Comparison of ENCODE assay signal across 8 mouse cellular contexts in the genomic region with DNA sequence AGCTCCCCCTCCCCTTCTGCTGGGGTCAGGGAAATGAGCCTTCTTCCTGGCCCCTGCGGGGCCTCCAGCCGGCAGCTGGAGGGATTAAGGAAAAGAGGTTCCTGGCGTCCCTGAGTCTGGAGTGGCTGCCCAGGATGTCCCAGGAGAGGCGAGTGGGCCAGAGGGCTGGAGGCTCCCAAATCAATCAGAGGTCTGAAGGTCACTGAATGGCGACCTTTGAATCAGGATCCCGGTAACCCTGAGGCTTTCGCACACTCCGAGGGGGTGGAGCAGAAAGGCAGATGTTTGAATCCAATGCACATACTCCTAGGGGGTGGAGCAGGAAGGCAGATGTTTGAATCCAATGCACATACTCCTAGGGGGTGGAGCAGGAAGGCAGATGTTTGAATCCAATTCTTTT. TPM values are rescaled to one million over a fixed set of nuclear protein-coding genes. Genes with fewer than 3 reads are reported as not detected.
DNase-seq lines count a peak whose midpoint lies in the region; ATAC-seq and TF ChIP-seq lines count a peak whose summit lies in the region.

No protein-coding gene starts in this region.

- no peak for TF ChIP-seq EP300 in liver, embryonic 14.5 days (IDR thresholded peaks at IDR 0.05; ENCODE audit: low read depth)

- no peaks in the 10 kb centered on the region for H3K9me3 ChIP-seq in hindbrain, embryonic 10.5 days
- no peaks in the 10 kb centered on the region for H3K9me3 ChIP-seq in hindbrain, postnatal 0 days (ENCODE audit: low read length)
- no peaks in the 10 kb centered on the region for H3K9me3 ChIP-seq in intestine, embryonic 16.5 days (ENCODE audit: control insufficient read depth, low read length)
- no peaks in the 10 kb centered on the region for H3K9me3 ChIP-seq in liver, embryonic 14.5 days (ENCODE audit: control insufficient read depth, low read length)

- peak overlapping the region; percentile 72 for H3K27ac ChIP-seq in hindbrain, embryonic 10.5 days
- no peak overlapping the region for H3K27ac ChIP-seq in hindbrain, postnatal 0 days
- 0 out of 2 replicates have a peak overlapping the region, but pooled peaks have one; percentile 55 for H3K27ac ChIP-seq in intestine, embryonic 16.5 days (ENCODE audit: low read length)
- no peak overlapping the region for H3K27ac ChIP-seq in liver, embryonic 14.5 days

- H3K27me3 ChIP-seq in hindbrain, embryonic 10.5 days (ENCODE audit: insufficient read depth, poor library complexity, severe bottlenecking): no peaks in the 10 kb centered on the region
- no peaks in the 10 kb centered on the region for H3K27me3 ChIP-seq in hindbrain, postnatal 0 days (ENCODE audit: insufficient read depth, low read length)
- H3K27me3 ChIP-seq in intestine, embryonic 16.5 days (replicated peaks; ENCODE audit: control insufficient read depth, insufficient read depth, low read length): no peaks in the 10 kb centered on the region
- no peaks in the 10 kb centered on the region for H3K27me3 ChIP-seq in liver, embryonic 14.5 days (ENCODE audit: control insufficient read depth, insufficient read depth, low read length)

- peak; percentile 70 for DNase-seq in hindbrain, embryonic 10.5 days (ENCODE audit: low spot score)
- DNase-seq in hindbrain, postnatal 0 days (ENCODE audit: low spot score): no peak
- peak; percentile 18 for DNase-seq in gastrocnemius, adult 18-20 months (ENCODE audit: low spot score)
- peak; percentile 10 to 22 (median 14) for DNase-seq in liver, embryonic 14.5 days (ENCODE audit: low read depth in 3 of 3, low spot score in 3 of 3)
- DNase-seq in thymus, postnatal 36 days: no peak
- no peak for DNase-seq in T-cell, adult 2 months (ENCODE audit: low spot score)

- no peak overlapping the region for H3K9ac ChIP-seq in hindbrain, postnatal 0 days (replicated peaks; ENCODE audit: low read length)
- no peak overlapping the region for H3K9ac ChIP-seq in intestine, embryonic 16.5 days (ENCODE audit: low read depth, low read length)
- no peak overlapping the region for H3K9ac ChIP-seq in liver, embryonic 14.5 days (replicated peaks)

- peaks cover 29% of the 10 kb centered on the region for H3K4me1 ChIP-seq in hindbrain, embryonic 10.5 days (replicated peaks)
- no peaks in the 10 kb centered on the region; the same call in 1 of the 2 replicates for H3K4me1 ChIP-seq in hindbrain, postnatal 0 days (ENCODE audit: insufficient read depth, low read length)
- H3K4me1 ChIP-seq in intestine, embryonic 16.5 days (ENCODE audit: control insufficient read depth, insufficient read depth, low read length): peaks cover 16% of the 10 kb centered on the region
- H3K4me1 ChIP-seq in liver, embryonic 14.5 days (replicated peaks; ENCODE audit: control insufficient read depth in 2 of 2, insufficient read depth in 2 of 2, low read length in 1 of 2): peaks cover 0 to 10% of the 10 kb centered on the region in 2 experiments; a peak in 3 of 4 replicates

- no peak for ATAC-seq in hindbrain, postnatal 0 days
- peak; percentile 87 for ATAC-seq in intestine, embryonic 16.5 days
- peak; percentile 80 for ATAC-seq in liver, embryonic 14.5 days (ENCODE audit: insufficient read depth)
- no peak for ATAC-seq in monocyte, adult 5-6 weeks (replicated peaks; ENCODE audit: insufficient number of reproducible peaks, low FRiP score, low TSS enrichment, poor library complexity, severe bottlenecking)

- peaks cover 5% of the 10 kb centered on the region for H3K36me3 ChIP-seq in hindbrain, embryonic 10.5 days
- no peaks in the 10 kb centered on the region for H3K36me3 ChIP-seq in hindbrain, postnatal 0 days (ENCODE audit: insufficient read depth, low read length)
- H3K36me3 ChIP-seq in intestine, embryonic 16.5 days (ENCODE audit: control insufficient read depth, insufficient read depth, low read length): no peaks in the 10 kb centered on the region
- H3K36me3 ChIP-seq in liver, embryonic 14.5 days (replicated peaks; ENCODE audit: control insufficient read depth, insufficient read depth, low read depth): no peaks in the 10 kb centered on the region

- WGBS in hindbrain, embryonic 10.5 days: 1% methylated on average over 8 of the region's 8 CpGs
- 5% methylated on average over 8 of the region's 8 CpGs for WGBS in hindbrain, postnatal 0 days
- 2% methylated on average over 8 of the region's 8 CpGs for WGBS in intestine, embryonic 16.5 days
- 11% methylated on average over 8 of the region's 8 CpGs for WGBS in liver, embryonic 14.5 days (ENCODE audit: insufficient replicate concordance)

- no peak overlapping the region for H3K4me3 ChIP-seq in hindbrain, embryonic 10.5 days
- H3K4me3 ChIP-seq in hindbrain, postnatal 0 days (ENCODE audit: low read length): no peak overlapping the region
- H3K4me3 ChIP-seq in intestine, embryonic 16.5 days (ENCODE audit: low read length): no peak overlapping the region
- no peak overlapping the region for H3K4me3 ChIP-seq in liver, embryonic 14.5 days (ENCODE audit: insufficient read depth in 1 of 2, low read depth in 2 of 2, low read length in 2 of 2)

- no peak for TF ChIP-seq CTCF in hindbrain, postnatal 0 days (IDR thresholded peaks at IDR 0.05; ENCODE audit: low read depth)
- TF ChIP-seq CTCF in liver, embryonic 14.5 days (IDR thresholded peaks at IDR 0.05; ENCODE audit: low read depth): no peak

- H3K4me2 ChIP-seq in hindbrain, postnatal 0 days (ENCODE audit: low read depth, low read length): no peak overlapping the region
- 0 out of 2 replicates have a peak overlapping the region, but pooled peaks have one; percentile 4 for H3K4me2 ChIP-seq in intestine, embryonic 16.5 days (ENCODE audit: low read depth, low read length)
- no peak overlapping the region for H3K4me2 ChIP-seq in liver, embryonic 14.5 days (ENCODE audit: low read depth)

RNA-seq across cellular contexts. Expression of gene Usp29, which starts 39.9 kb away (rescaled TPM):
- 7.8 and 10.0 TPM in 2 replicates for polyA plus RNA-seq in hindbrain, embryonic 10.5 days (2016; fragmentation: Nextera tagmentation; extraction: Ambion mirVana)
- total RNA-seq in hindbrain, postnatal 0 days (2014; rRNA removed): 67.4 and 69.2 TPM in 2 replicates
- polyA plus RNA-seq in hindbrain, postnatal 0 days (2015; fragmentation: Nextera tagmentation; extraction: Ambion mirVana): 30.4 and 32.1 TPM in 2 replicates
- total RNA-seq in gastrocnemius, adult 18-20 months (2021): under 1 TPM in 1 of 2 experiments, not detected in 1; 0.39 TPM
- 2.6 and 3.5 TPM in 2 replicates for polyA plus RNA-seq in intestine, embryonic 16.5 days (2015; fragmentation: Nextera tagmentation; extraction: Ambion mirVana)
- polyA plus RNA-seq in liver, embryonic 14.5 days (2012; rRNA removed): 1.7 and 1.8 TPM in 2 replicates
- 1.0 and 1.1 TPM in 2 replicates for polyA plus RNA-seq in liver, embryonic 14.5 days (2014; fragmentation: Nextera tagmentation; extraction: Ambion mirVana)
- 0.85 TPM in 1 of 3 replicates, not detected in the others for total RNA-seq in monocyte, adult 5-6 weeks (2017)

RNA-seq across cellular contexts. Expression of gene Peg3, which starts 40.1 kb away (rescaled TPM):
- polyA plus RNA-seq in hindbrain, embryonic 10.5 days (2016; fragmentation: Nextera tagmentation; extraction: Ambion mirVana): 75.5 and 94.5 TPM in 2 replicates
- total RNA-seq in hindbrain, postnatal 0 days (2014; rRNA removed): 122 and 132 TPM in 2 replicates
- polyA plus RNA-seq in hindbrain, postnatal 0 days (2015; fragmentation: Nextera tagmentation; extraction: Ambion mirVana): 67.6 and 75.5 TPM in 2 replicates
- total RNA-seq in gastrocnemius, adult 18-20 months (2021): 1 to 10 TPM; 2.8 to 7.2 TPM
- polyA plus RNA-seq in intestine, embryonic 16.5 days (2015; fragmentation: Nextera tagmentation; extraction: Ambion mirVana): 58.6 and 63.3 TPM in 2 replicates
- 12.8 and 19.3 TPM in 2 replicates for polyA plus RNA-seq in liver, embryonic 14.5 days (2012; rRNA removed)
- 32.5 and 35.9 TPM in 2 replicates for polyA plus RNA-seq in liver, embryonic 14.5 days (2014; fragmentation: Nextera tagmentation; extraction: Ambion mirVana)
- not detected in 3 replicates for total RNA-seq in monocyte, adult 5-6 weeks (2017)

Comparison
In these comparisons a context has a peak if more than half of its experiments do, and no peak if none do; other contexts are left out.
1. DNase-seq: peak in hindbrain, embryonic 10.5 days (single experiment), gastrocnemius, adult 18-20 months (single experiment) and liver, embryonic 14.5 days (3 of 3); none in hindbrain, postnatal 0 days (single experiment), thymus, postnatal 36 days (0 of 2) and T-cell, adult 2 months (single experiment).
2. H3K27ac ChIP-seq: peak in hindbrain, embryonic 10.5 days (single experiment) and intestine, embryonic 16.5 days (single experiment); none in hindbrain, postnatal 0 days (single experiment) and liver, embryonic 14.5 days (single experiment).
3. ATAC-seq: peak in intestine, embryonic 16.5 days (single experiment) and liver, embryonic 14.5 days (single experiment); none in hindbrain, postnatal 0 days (single experiment) and monocyte, adult 5-6 weeks (single experiment).